Mouse (Mus musculus) gastrocnemius, adult 18-20 months (tissue): ENCODE results near the gene Btbd35f8. TPM values are rescaled to one million over a fixed set of nuclear protein-coding genes. Genes with fewer than 3 reads are reported as not detected.
"Not testable (repeated sequence)": the region's sequence is repeated elsewhere in the genome, so short reads cannot be mapped to it uniquely, and the experiment has no call there.

ENCODE experiments used
- DNase-seq: peaks from one replicate; pipeline ENCODE4 v3.0.0; 2021; ENCODE audit warnings: low spot score
- long read RNA-seq, 2 experiments: library from polyadenylated mRNA; stranded (forward); transcript quantifications; one replicate each; pipeline ENCODE4 v2.0.0; 2021
- total RNA-seq, 2 experiments: library from RNA; stranded (reverse); gene quantifications; 2 replicates each; pipeline ENCODE4 v1.2.3; 2021

Gene Btbd35f8
- not detected for total RNA-seq
- long read RNA-seq, experiment 1 = 0 reads
- long read RNA-seq, experiment 2 = 0 reads

DNA sequence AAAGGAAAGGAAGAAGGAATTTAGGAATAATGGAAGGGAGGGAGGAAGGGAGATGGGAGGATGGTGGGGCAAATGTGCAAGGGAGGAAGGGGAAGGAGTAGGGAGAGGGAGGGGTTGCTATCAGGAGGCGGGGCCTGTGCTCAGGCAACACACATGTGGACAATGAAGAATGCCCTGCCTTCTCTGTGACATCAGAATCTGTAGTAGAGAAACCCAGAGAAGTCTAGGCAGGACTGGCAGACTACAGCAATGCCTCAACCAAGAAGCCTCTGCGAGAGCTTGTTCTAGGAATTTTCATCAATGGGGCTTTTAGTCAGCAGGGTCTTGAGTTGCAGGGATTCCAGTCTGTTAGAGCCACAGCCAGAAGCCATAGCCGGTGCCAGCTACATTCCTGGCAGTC lies at the start of gene Btbd35f8:
Gene Btbd35f8, plus strand, starts transcription at position 301 of the 400 bp plus-strand sequence.
- DNase-seq = not testable (repeated sequence)

Other genes with a start within 250 kb of the Btbd35f8 start
- gene Spin2g, start 211.8 kb upstream of the Btbd35f8 start, total RNA-seq = not detected